Mouse (Mus musculus) embryonic facial prominence, embryonic 11.5 days (tissue): ENCODE data around the gene Gm6268. TPM values are rescaled to one million over a fixed set of nuclear protein-coding genes. Genes with fewer than 3 reads are reported as not detected.

ENCODE experiments used
- ATAC-seq: fragments of 200-750 bp; cut with Nextera tagmentation; replicated peaks from 2 replicates; pipeline ENCODE4 v1.8.0; 2017; ENCODE audit warnings: low read depth; ENCODE audit not compliant: insufficient number of reproducible peaks, low FRiP score, low TSS enrichment
- DNase-seq: peaks from one replicate; pipeline ENCODE4 v3.0.0-alpha.2; 2015; ENCODE audit warnings: low spot score
- H3K27ac ChIP-seq: fragments of 300-500 bp; sonication (generic); replicated peaks from 2 replicates; pipeline ENCODE4 v1.5.1; 2014; ENCODE audit warnings: mild to moderate bottlenecking, low read depth, low read length, control low read depth
- H3K27me3 ChIP-seq: fragments of 300-500 bp; sonication (generic); 2 replicates; pipeline ENCODE4 v1.6.1; 2014; ENCODE audit warnings: mild to moderate bottlenecking, low read length, moderate library complexity, mixed read lengths; ENCODE audit not compliant: control insufficient read depth, insufficient read depth
- H3K36me3 ChIP-seq: fragments of 300-500 bp; sonication (generic); replicated peaks from 2 replicates; pipeline ENCODE4 v1.6.1; 2014; ENCODE audit warnings: low read depth, mild to moderate bottlenecking, low read length, moderate library complexity, mixed read lengths; ENCODE audit not compliant: control insufficient read depth, insufficient read depth
- H3K4me1 ChIP-seq: fragments of 300-500 bp; sonication (generic); 2 replicates; pipeline ENCODE4 v1.6.1; 2014; ENCODE audit warnings: low read length, mixed read lengths; ENCODE audit not compliant: control insufficient read depth, insufficient read depth
- H3K4me2 ChIP-seq: fragments of 300-500 bp; sonication (generic); 2 replicates; pipeline ENCODE4 v1.6.1; 2014; ENCODE audit warnings: low read depth, mild to moderate bottlenecking, control low read depth, low read length, moderate library complexity
- H3K4me3 ChIP-seq: fragments of 300-500 bp; sonication (generic); 2 replicates; pipeline ENCODE4 v1.5.1; 2014; ENCODE audit warnings: low read depth, low read length, control low read depth
- H3K9ac ChIP-seq: fragments of 300-500 bp; sonication (generic); replicated peaks from 2 replicates; pipeline ENCODE4 v1.6.1; 2014; ENCODE audit warnings: mild to moderate bottlenecking, control low read depth, low read length
- H3K9me3 ChIP-seq: fragments of 300-500 bp; sonication (generic); replicated peaks from 2 replicates; pipeline ENCODE4 v1.6.1; 2016; ENCODE audit warnings: mild to moderate bottlenecking, low read length, inconsistent platforms, mixed read lengths; ENCODE audit not compliant: control insufficient read depth
- WGBS: fragments of 180-500 bp; shearing (Covaris S2); extraction: QIAGEN DNeasy Blood & Tissue Kit; methylation state at CpG from one replicate; pipeline ENCODE4 v1.1.7; 2014; 5-methylcytosine and 5-hydroxymethylcytosine counted together
- polyA plus RNA-seq: library from polyadenylated mRNA; unstranded; fragments of >200 nt; fragmentation: Nextera tagmentation; extraction: Ambion mirVana; gene quantifications from 2 replicates; pipeline ENCODE4 v1.2.1, GENCODE M21; 2014

Gm6268 gene
- polyA plus RNA-seq, result not detected in 2 replicates

- no peak within 1 kb of the TSS for H3K4me3 ChIP-seq
- H3K27ac ChIP-seq, result no peak within 1 kb of the TSS
- H3K36me3 ChIP-seq, result no peaks in the 10 kb centered on the region
- no peak for DNase-seq
- H3K27me3 ChIP-seq, result no peaks in the 10 kb centered on the region
- no peak within 1 kb of the TSS for H3K4me2 ChIP-seq
- H3K4me1 ChIP-seq, result no peaks in the 10 kb centered on the region
- 96% methylated on average over 13 of the region's 13 CpGs for WGBS
- no peak within 1 kb of the TSS for H3K9ac ChIP-seq
- no peaks in the 10 kb centered on the region for H3K9me3 ChIP-seq
- no peak for ATAC-seq
These were observed at the start of gene Gm6268 for GRCm38 (mm10) chrX:36400980-36401379. Gene Gm6268, plus strand, starts transcription at chrX:36401280.

- Histone ChIP-seq H3K4me1 (no peaks in the 10 kb centered on the region), H3K9ac (no peak overlapping the region), H3K27ac (no peak overlapping the region), H3K4me2 (no peak overlapping the region), H3K36me3 (no peaks in the 10 kb centered on the region), H3K4me3 (no peak overlapping the region), H3K9me3 (no peaks in the 10 kb centered on the region), H3K27me3 (no peaks in the 10 kb centered on the region)
- DNase-seq, result peak; percentile 32
- no peak for ATAC-seq
- WGBS, result 64% methylated on average over 3 of the region's 3 CpGs
These were observed 48.6 kb upstream of the Gm6268 start for GRCm38 (mm10) chrX:36352446-36352845.

- Histone ChIP-seq H3K4me2 (no peak overlapping the region), H3K36me3 (no peaks in the 10 kb centered on the region), H3K4me1 (no peaks in the 10 kb centered on the region), H3K9ac (no peak overlapping the region), H3K27ac (no peak overlapping the region), H3K27me3 (no peaks in the 10 kb centered on the region), H3K4me3 (no peak overlapping the region), H3K9me3 (no peaks in the 10 kb centered on the region)
- ATAC-seq (no peak), DNase-seq (no peak)
These were observed 15.7 kb upstream of the Gm6268 start for GRCm38 (mm10) chrX:36385340-36385739.

- Histone ChIP-seq H3K36me3 (no peaks in the 10 kb centered on the region), H3K4me1 (no peaks in the 10 kb centered on the region), H3K9me3 (no peaks in the 10 kb centered on the region), H3K4me2 (no peak overlapping the region), H3K27ac (no peak overlapping the region), H3K4me3 (no peak overlapping the region), H3K27me3 (no peaks in the 10 kb centered on the region), H3K9ac (no peak overlapping the region)
- DNase-seq (no peak), ATAC-seq (no peak)
- 69% methylated on average over 3 of the region's 3 CpGs for WGBS
These were observed 11.1 kb upstream of the Gm6268 start for GRCm38 (mm10) chrX:36389971-36390370.

GRCm38 (mm10) chrX:36390503-36390902, 10.6 kb upstream of the Gm6268 start:
- Histone ChIP-seq H3K4me3 (no peak overlapping the region), H3K36me3 (no peaks in the 10 kb centered on the region), H3K27me3 (no peaks in the 10 kb centered on the region), H3K9ac (no peak overlapping the region), H3K4me1 (no peaks in the 10 kb centered on the region), H3K27ac (no peak overlapping the region), H3K4me2 (no peak overlapping the region), H3K9me3 (no peaks in the 10 kb centered on the region)
- ATAC-seq, result no peak
- WGBS, result 79% methylated on average over 2 of the region's 2 CpGs
- no peak for DNase-seq

GRCm38 (mm10) chrX:36392672-36393071, 8.4 kb upstream of the Gm6268 start:
- Histone ChIP-seq H3K9ac (no peak overlapping the region), H3K27me3 (no peaks in the 10 kb centered on the region), H3K4me1 (no peaks in the 10 kb centered on the region), H3K9me3 (no peaks in the 10 kb centered on the region), H3K27ac (no peak overlapping the region), H3K4me2 (no peak overlapping the region), H3K4me3 (no peak overlapping the region), H3K36me3 (no peaks in the 10 kb centered on the region)
- DNase-seq, result no peak
- no peak for ATAC-seq
- WGBS, result 66% methylated on average over 6 of the region's 6 CpGs

- Histone ChIP-seq H3K27me3 (no peaks in the 10 kb centered on the region), H3K4me2 (no peak overlapping the region), H3K4me3 (no peak overlapping the region), H3K9me3 (no peaks in the 10 kb centered on the region), H3K9ac (no peak overlapping the region), H3K36me3 (no peaks in the 10 kb centered on the region), H3K4me1 (no peaks in the 10 kb centered on the region), H3K27ac (no peak overlapping the region)
- DNase-seq (peak; percentile 46), ATAC-seq (no peak)
- 45% methylated on average over 6 of the region's 6 CpGs for WGBS
These were observed 7.8 kb upstream of the Gm6268 start for GRCm38 (mm10) chrX:36393279-36393678.

GRCm38 (mm10) chrX:36402316-36402715, 1.2 kb downstream of the Gm6268 start:
- Histone ChIP-seq H3K4me3 (no peak overlapping the region), H3K9ac (no peak overlapping the region), H3K9me3 (no peaks in the 10 kb centered on the region), H3K27ac (no peak overlapping the region), H3K4me1 (no peaks in the 10 kb centered on the region), H3K4me2 (no peak overlapping the region), H3K27me3 (no peaks in the 10 kb centered on the region), H3K36me3 (no peaks in the 10 kb centered on the region)
- DNase-seq (no peak), ATAC-seq (no peak)
- WGBS, result 63% methylated on average over 6 of the region's 6 CpGs
